Mouse (Mus musculus): Measurements from ENCODE around the gene Gm47995.
"Not testable (repeated sequence)": the region's sequence is repeated elsewhere in the genome, so short reads cannot be mapped to it uniquely, and the experiment has no call there.

Gm47995 gene

GRCm38 (mm10) chr1:151198120-151198519, at the start of gene Gm47995:
Gene Gm47995 (plus strand): TSS chr1:151198448.
- in situ Hi-C loops (cut with MboI; ENCODE audit: low pct_unique_long_range_greater_than_20kb in 1 of 2, low sequenced_read_pairs in 2 of 2, unreplicated experiment in 1 of 2) = not testable (repeated sequence)

- in situ Hi-C loops (cut with MboI; ENCODE audit: low pct_unique_long_range_greater_than_20kb in 1 of 2, low sequenced_read_pairs in 2 of 2, unreplicated experiment in 1 of 2) = no loop called here
Observed at GRCm38 (mm10) chr1:151150211-151150610, 48.0 kb upstream of the Gm47995 start.

GRCm38 (mm10) chr1:151151089-151151488, 47.2 kb upstream of the Gm47995 start:
- in situ Hi-C loops (cut with MboI; ENCODE audit: low pct_unique_long_range_greater_than_20kb in 1 of 2, low sequenced_read_pairs in 2 of 2, unreplicated experiment in 1 of 2) = no loop called here

DNA sequence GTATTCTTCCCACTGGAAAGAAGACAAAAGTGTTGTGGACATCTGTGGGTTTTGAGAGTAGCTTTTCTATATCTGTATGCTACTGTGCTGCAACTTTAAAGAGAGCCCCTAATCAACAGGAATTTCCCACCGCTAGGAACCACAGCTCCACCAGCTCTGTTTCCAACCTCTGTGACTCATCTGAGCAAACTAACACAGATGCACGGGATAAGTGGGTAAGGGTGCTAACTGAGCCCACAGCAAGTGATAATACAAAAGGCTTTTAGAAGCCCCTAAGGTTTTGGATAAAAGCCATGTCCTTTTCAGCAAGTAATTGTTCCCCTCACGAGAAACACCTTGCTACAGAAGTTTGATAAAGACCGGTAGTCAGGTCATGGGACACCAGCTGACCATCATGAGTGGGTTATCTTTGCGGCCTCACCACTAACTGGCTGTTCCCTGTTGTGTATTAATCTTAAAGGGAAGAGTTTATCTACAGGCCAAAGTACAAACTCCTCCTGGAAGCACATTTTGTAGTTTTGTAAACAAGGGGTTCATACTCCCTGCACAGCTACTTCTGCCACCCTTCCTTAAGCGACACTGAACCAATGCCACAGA, 45.1 kb upstream of the Gm47995 start:
- in situ Hi-C loops (cut with MboI; ENCODE audit: low pct_unique_long_range_greater_than_20kb in 1 of 2, low sequenced_read_pairs in 2 of 2, unreplicated experiment in 1 of 2) = no loop called here

DNA sequence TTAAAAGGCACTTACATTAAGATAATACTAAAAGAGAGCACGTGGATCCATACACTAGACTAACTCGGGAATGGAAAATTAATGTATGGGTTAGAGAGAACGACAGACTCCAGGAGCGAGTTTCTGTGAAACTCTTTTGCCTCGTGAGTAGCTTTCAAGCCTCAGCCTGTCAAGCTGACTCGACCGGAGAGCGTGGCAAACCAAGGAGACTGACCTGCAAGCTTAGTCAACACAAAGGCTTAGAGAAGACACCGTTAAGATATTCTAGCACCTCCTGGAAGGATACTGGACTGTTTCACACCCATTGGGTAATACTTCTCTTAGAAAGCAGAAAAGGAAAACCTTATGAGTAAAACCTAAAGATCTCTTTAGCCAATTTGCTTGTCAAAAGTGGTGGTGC, 44.1 kb upstream of the Gm47995 start:
- in situ Hi-C loops (cut with MboI; ENCODE audit: low pct_unique_long_range_greater_than_20kb in 1 of 2, low sequenced_read_pairs in 2 of 2, unreplicated experiment in 1 of 2) = not testable (repeated sequence)

DNA sequence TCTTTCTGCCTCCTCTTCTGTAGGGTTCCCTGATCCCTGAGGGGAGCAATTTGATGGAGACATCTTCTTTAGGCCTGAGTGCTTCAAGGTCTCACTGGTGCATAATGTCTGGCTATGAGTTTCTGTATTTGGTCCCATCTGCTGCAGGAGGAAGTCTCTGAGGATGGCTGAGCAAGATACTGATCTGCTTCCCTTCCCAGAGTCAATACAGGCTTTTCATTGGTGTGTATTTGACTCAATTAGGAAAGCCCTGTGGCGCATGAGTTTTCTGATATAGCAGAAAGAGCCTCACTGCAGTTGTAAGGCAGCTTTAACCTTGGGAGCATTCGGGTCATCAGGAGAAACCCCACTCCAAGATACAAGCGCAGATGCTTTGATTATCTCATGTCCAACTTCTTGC, 42.1 kb upstream of the Gm47995 start:
- in situ Hi-C loops (cut with MboI; ENCODE audit: low pct_unique_long_range_greater_than_20kb in 1 of 2, low sequenced_read_pairs in 2 of 2, unreplicated experiment in 1 of 2) = no loop called here

DNA sequence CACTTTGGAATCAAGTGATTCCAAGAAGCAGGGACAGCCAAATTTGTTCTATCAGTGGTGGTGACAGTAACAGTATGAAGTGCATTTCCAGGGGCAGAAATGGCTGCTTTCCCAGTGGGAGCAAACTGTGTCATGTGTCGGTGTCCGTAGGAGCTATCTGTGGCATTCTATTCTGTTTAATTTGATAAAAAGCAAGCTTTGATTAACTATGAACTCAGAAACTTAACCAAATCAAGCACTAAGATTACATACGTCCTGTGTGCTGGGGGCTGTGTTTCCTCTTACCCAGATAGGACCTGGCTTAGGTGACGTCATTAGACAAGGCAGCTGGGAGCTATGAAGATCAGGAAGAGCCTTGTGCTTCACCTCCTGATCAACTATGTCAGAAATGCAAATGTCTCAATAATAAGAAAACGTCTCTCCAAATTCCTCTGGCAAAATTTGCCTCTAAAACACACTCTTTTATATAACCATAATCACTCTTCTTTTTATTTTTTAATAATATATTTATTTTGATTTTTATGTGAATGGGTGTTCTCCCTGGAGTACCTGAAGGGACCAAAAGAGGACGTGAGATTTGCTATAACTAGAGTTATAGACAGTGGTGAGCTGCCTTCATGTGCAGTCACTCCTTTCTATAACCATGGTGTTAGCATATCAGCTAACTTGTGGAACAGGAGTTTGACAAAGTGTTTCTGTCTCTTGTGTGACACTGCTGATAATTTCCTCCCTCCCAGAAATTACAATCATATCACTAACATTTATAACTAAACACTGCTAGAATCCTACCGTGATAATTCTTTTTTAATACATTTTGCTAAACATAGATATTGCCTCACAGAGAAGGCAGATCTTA, 41.2 kb upstream of the Gm47995 start:
- in situ Hi-C loops (cut with MboI; ENCODE audit: low pct_unique_long_range_greater_than_20kb in 1 of 2, low sequenced_read_pairs in 2 of 2, unreplicated experiment in 1 of 2) = no loop called here

GRCm38 (mm10) chr1:151157963-151158856, 40.0 kb upstream of the Gm47995 start:
- in situ Hi-C loops (cut with MboI; ENCODE audit: low pct_unique_long_range_greater_than_20kb in 1 of 2, low sequenced_read_pairs in 2 of 2, unreplicated experiment in 1 of 2) = no loop called here

GRCm38 (mm10) chr1:151158857-151159510, 39.3 kb upstream of the Gm47995 start:
- in situ Hi-C loops (cut with MboI; ENCODE audit: low pct_unique_long_range_greater_than_20kb in 1 of 2, low sequenced_read_pairs in 2 of 2, unreplicated experiment in 1 of 2) = no loop called here

- in situ Hi-C loops (cut with MboI; ENCODE audit: low pct_unique_long_range_greater_than_20kb in 1 of 2, low sequenced_read_pairs in 2 of 2, unreplicated experiment in 1 of 2) = no loop called here
Observed at GRCm38 (mm10) chr1:151166031-151166430, 32.2 kb upstream of the Gm47995 start.

- in situ Hi-C loops (cut with MboI; ENCODE audit: low pct_unique_long_range_greater_than_20kb in 1 of 2, low sequenced_read_pairs in 2 of 2, unreplicated experiment in 1 of 2) = no loop called here
Observed at GRCm38 (mm10) chr1:151167297-151168047, 30.8 kb upstream of the Gm47995 start.

GRCm38 (mm10) chr1:151168637-151169036, 29.6 kb upstream of the Gm47995 start:
- in situ Hi-C loops (cut with MboI; ENCODE audit: low pct_unique_long_range_greater_than_20kb in 1 of 2, low sequenced_read_pairs in 2 of 2, unreplicated experiment in 1 of 2) = no loop called here

- in situ Hi-C loops (cut with MboI; ENCODE audit: low pct_unique_long_range_greater_than_20kb in 1 of 2, low sequenced_read_pairs in 2 of 2, unreplicated experiment in 1 of 2) = no loop called here
Observed at GRCm38 (mm10) chr1:151171572-151172461, 26.4 kb upstream of the Gm47995 start.

DNA sequence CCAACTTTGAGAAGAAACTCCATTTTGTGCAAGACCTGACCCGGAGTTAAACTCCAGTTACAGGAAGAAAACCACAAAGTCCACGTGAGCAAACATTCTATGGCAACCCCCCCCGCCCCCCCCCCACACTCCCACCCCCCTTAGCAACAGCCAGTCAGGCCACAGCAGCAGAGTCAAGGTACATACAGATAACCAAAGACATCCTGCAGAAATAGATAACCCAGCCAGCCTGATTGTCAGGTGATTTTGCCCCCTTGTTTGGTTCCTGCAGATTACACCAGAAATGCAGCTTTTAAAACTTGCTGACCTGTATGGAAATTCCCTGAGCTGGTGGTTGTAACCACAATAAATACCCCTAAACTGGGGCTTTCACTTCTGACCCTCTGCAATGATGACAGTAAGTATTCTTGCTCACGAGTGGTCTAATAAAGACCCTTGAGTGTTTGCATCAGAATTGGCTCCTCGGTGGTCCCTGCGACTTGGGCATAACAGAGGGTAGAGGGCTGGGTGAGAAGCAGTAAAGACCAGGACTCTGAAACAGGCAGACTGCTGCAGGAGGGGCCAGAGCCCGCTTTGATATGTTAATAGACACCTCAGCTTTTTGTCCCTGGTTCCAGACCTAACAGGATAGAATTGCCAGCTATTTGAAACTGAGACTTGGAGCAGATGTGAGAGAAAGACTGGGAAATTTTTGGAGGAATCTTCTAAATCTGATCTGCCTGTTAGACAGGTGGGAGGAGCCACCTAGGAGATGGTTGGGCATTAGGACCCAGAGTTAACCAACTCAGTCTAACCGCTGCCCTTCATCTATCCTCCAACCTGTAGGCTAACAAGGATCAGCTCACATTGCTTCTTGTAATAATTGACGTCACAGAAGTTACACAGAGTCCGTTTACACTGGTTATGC, 21.0 kb upstream of the Gm47995 start:
- in situ Hi-C loops (cut with MboI; ENCODE audit: low pct_unique_long_range_greater_than_20kb in 1 of 2, low sequenced_read_pairs in 2 of 2, unreplicated experiment in 1 of 2) = no loop called here

- in situ Hi-C loops (cut with MboI; ENCODE audit: low pct_unique_long_range_greater_than_20kb in 1 of 2, low sequenced_read_pairs in 2 of 2, unreplicated experiment in 1 of 2) = no loop called here
Observed at GRCm38 (mm10) chr1:151177937-151178271, 20.3 kb upstream of the Gm47995 start.

DNA sequence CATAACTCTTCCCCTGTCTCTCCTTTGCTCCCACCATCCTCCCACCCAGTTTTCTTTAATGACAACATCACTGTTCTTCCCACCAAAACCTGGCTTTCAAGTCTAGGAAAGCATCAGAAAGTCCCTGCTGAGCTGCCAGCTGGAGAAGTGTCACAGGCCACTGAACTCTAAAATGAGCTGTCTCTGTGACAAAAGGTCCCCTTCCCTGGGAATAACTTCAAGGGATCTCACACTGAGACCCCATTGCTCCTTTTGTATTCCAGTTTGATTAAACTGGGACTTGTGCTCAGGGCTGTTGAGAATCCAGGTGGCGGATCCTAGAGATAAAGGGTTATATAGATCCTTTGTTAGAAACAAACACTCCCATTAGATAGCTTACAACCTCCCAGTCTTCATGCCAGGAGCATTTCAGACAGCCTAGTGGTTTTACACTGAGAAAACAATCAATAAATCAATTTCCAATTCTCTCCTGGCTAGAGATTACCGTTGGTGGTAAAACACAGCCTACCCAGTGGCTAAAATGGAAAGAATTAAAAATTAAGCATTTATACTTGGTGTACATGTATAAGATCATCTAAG, 19.7 kb upstream of the Gm47995 start:
- in situ Hi-C loops (cut with MboI; ENCODE audit: low pct_unique_long_range_greater_than_20kb in 1 of 2, low sequenced_read_pairs in 2 of 2, unreplicated experiment in 1 of 2) = no loop called here
